In genomic region chr10:77627497-77627896, GRCm38 (mm10) we compare ENCODE assay signal across 8 mouse cellular contexts. TPM values are rescaled to one million over a fixed set of nuclear protein-coding genes. Genes with fewer than 3 reads are reported as not detected.
DNase-seq lines count a peak whose midpoint lies in the region; ATAC-seq and TF ChIP-seq lines count a peak whose summit lies in the region.

No protein-coding gene starts in this region.

- H3K9ac ChIP-seq in heart, embryonic 12.5 days = no peak overlapping the region
- H3K9ac ChIP-seq in kidney, postnatal 0 days (ENCODE audit: low read depth, low read length) = no peak overlapping the region
- H3K9ac ChIP-seq in liver, embryonic 13.5 days = no peak overlapping the region

- H3K27ac ChIP-seq in bone marrow, adult 2 months (ENCODE audit: control insufficient read depth, insufficient read depth, low read depth, low read length, poor library complexity) = no peak overlapping the region
- H3K27ac ChIP-seq in embryonic fibroblast, embryonic 13.5 days (ENCODE audit: insufficient read depth, low read length) = no peak overlapping the region
- no peak overlapping the region for H3K27ac ChIP-seq in heart, embryonic 12.5 days (ENCODE audit: poor library complexity, severe bottlenecking)
- H3K27ac ChIP-seq in kidney, postnatal 0 days = no peak overlapping the region
- no peak overlapping the region for H3K27ac ChIP-seq in liver, embryonic 13.5 days

- peaks cover 25% of the 10 kb centered on the region for H3K36me3 ChIP-seq in C2C12 (ENCODE audit: control insufficient read depth, insufficient read depth)
- peaks cover 16% of the 10 kb centered on the region for H3K36me3 ChIP-seq in heart, embryonic 12.5 days
- H3K36me3 ChIP-seq in kidney, postnatal 0 days (ENCODE audit: insufficient read depth, low read length) = peaks cover 7% of the 10 kb centered on the region
- H3K36me3 ChIP-seq in liver, embryonic 13.5 days = peaks cover 51% of the 10 kb centered on the region
- H3K36me3 ChIP-seq in splenic B cell, adult 2 months (ENCODE audit: control insufficient read depth, insufficient read depth, low read length, poor library complexity, severe bottlenecking) = peaks cover 5% of the 10 kb centered on the region; the same call in 1 of the 2 replicates

- H3K4me2 ChIP-seq in heart, embryonic 12.5 days = no peak overlapping the region
- H3K4me2 ChIP-seq in kidney, postnatal 0 days (ENCODE audit: low read length) = no peak overlapping the region
- no peak overlapping the region for H3K4me2 ChIP-seq in liver, embryonic 13.5 days

- H3ac ChIP-seq in C2C12 (ENCODE audit: control insufficient read depth, insufficient read length, low read depth) = no peak overlapping the region

- 35% methylated on average over 2 of the region's 2 CpGs for WGBS in bone marrow, adult 2 months
- 29% methylated on average over 2 of the region's 2 CpGs for WGBS in heart, embryonic 12.5 days
- 53% methylated on average over 2 of the region's 2 CpGs for WGBS in kidney, postnatal 0 days
- 25% methylated on average over 2 of the region's 2 CpGs for WGBS in liver, embryonic 13.5 days (ENCODE audit: insufficient replicate concordance)

- no peaks in the 10 kb centered on the region for H3K9me3 ChIP-seq in heart, embryonic 12.5 days (replicated peaks)
- no peaks in the 10 kb centered on the region for H3K9me3 ChIP-seq in kidney, postnatal 0 days (replicated peaks; ENCODE audit: low read length)
- no peaks in the 10 kb centered on the region for H3K9me3 ChIP-seq in liver, embryonic 13.5 days (replicated peaks)

- peak; percentile 80 for DNase-seq in kidney, postnatal 0 days (ENCODE audit: low spot score)
- DNase-seq in liver, embryonic 13.5 days = peak; percentile 61
- DNase-seq in natural killer cell, adult 2 months (ENCODE audit: low spot score in 2 of 2) = peak; percentile 78 to 84
- DNase-seq in splenic B cell, adult 2 months (ENCODE audit: low read depth, low spot score) = peak; percentile 92

- no peak overlapping the region for H3K4me3 ChIP-seq in C2C12 (ENCODE audit: insufficient read depth, poor library complexity, severe bottlenecking)
- H3K4me3 ChIP-seq in bone marrow, adult 2 months (replicated peaks; ENCODE audit: control insufficient read depth, low read depth, low read length) = no peak overlapping the region
- no peak overlapping the region for H3K4me3 ChIP-seq in embryonic fibroblast, embryonic 13.5 days (ENCODE audit: insufficient read depth, low read length)
- H3K4me3 ChIP-seq in heart, embryonic 12.5 days = no peak overlapping the region
- no peak overlapping the region for H3K4me3 ChIP-seq in kidney, postnatal 0 days (replicated peaks; ENCODE audit: low read depth, low read length)
- no peak overlapping the region for H3K4me3 ChIP-seq in liver, embryonic 13.5 days (replicated peaks)

- H3K79me3 ChIP-seq in C2C12 (ENCODE audit: low read depth) = peaks cover 72% of the 10 kb centered on the region

- peaks cover 10% of the 10 kb centered on the region for H3K4me1 ChIP-seq in bone marrow, adult 2 months (ENCODE audit: control insufficient read depth, insufficient read depth, low read length)
- H3K4me1 ChIP-seq in embryonic fibroblast, embryonic 13.5 days (ENCODE audit: control insufficient read depth, insufficient read depth, low read length) = peaks cover 24% of the 10 kb centered on the region
- H3K4me1 ChIP-seq in heart, embryonic 12.5 days (replicated peaks) = peaks cover 52% of the 10 kb centered on the region
- H3K4me1 ChIP-seq in kidney, postnatal 0 days (replicated peaks; ENCODE audit: insufficient read depth, low read length) = peaks cover 5% of the 10 kb centered on the region; the same call in 1 of the 2 replicates
- H3K4me1 ChIP-seq in liver, embryonic 13.5 days (replicated peaks) = peaks cover 47% of the 10 kb centered on the region

- TF ChIP-seq POLR2A in bone marrow, adult 2 months (IDR thresholded peaks at IDR 0.05; ENCODE audit: borderline replicate concordance, control insufficient read depth, low read depth, low read length) = no peak
- TF ChIP-seq POLR2A in embryonic fibroblast, embryonic 13.5 days (IDR thresholded peaks at IDR 0.05; ENCODE audit: low read depth, low read length) = no peak

- H3K79me2 ChIP-seq in C2C12 (ENCODE audit: control insufficient read depth, insufficient read depth) = peaks cover 91% of the 10 kb centered on the region

- peak; percentile 87 for TF ChIP-seq CTCF in C2C12 (IDR thresholded peaks at IDR 0.05; ENCODE audit: control insufficient read depth, insufficient read depth, insufficient read length)
- peak; percentile 100 for TF ChIP-seq CTCF in bone marrow, adult 2 months (IDR thresholded peaks at IDR 0.05; ENCODE audit: control insufficient read depth, insufficient read depth, low read length)
- TF ChIP-seq CTCF in embryonic fibroblast, embryonic 13.5 days (IDR thresholded peaks at IDR 0.05; ENCODE audit: borderline replicate concordance, insufficient read depth, low read length) = peak; percentile 98
- peak; percentile 95 for TF ChIP-seq CTCF in kidney, postnatal 0 days (IDR thresholded peaks at IDR 0.05; ENCODE audit: low read depth)

- H3K27me3 ChIP-seq in C2C12 (ENCODE audit: control insufficient read depth, insufficient read depth, insufficient read length) = no peaks in the 10 kb centered on the region
- no peaks in the 10 kb centered on the region for H3K27me3 ChIP-seq in heart, embryonic 12.5 days (replicated peaks)
- no peaks in the 10 kb centered on the region for H3K27me3 ChIP-seq in kidney, postnatal 0 days (ENCODE audit: insufficient read depth, low read length)
- no peaks in the 10 kb centered on the region for H3K27me3 ChIP-seq in liver, embryonic 13.5 days
- H3K27me3 ChIP-seq in splenic B cell, adult 2 months (ENCODE audit: control insufficient read depth, insufficient read depth, low read length, poor library complexity, severe bottlenecking) = no peaks in the 10 kb centered on the region

- peak; percentile 79 for ATAC-seq in heart, embryonic 12.5 days (ENCODE audit: insufficient number of reproducible peaks, low FRiP score)
- ATAC-seq in kidney, postnatal 0 days (replicated peaks; ENCODE audit: low FRiP score, low read depth) = peak; percentile 50
- ATAC-seq in liver, embryonic 13.5 days (ENCODE audit: low read depth) = peak; percentile 57

TF ChIP-seq in C2C12, 6 proteins besides CTCF, POLR2A, EP300 and RAD21 (continues in another document):
- TF ChIP-seq MYOG (IDR thresholded peaks at IDR 0.05; ENCODE audit: control insufficient read depth, extremely low read depth, insufficient read length) = no peak
- no peak for TF ChIP-seq MAX (IDR thresholded peaks at IDR 0.05)
- no peak for TF ChIP-seq FOSL1 (IDR thresholded peaks at IDR 0.05; ENCODE audit: insufficient read depth, low read length, poor library complexity, severe bottlenecking)
- TF ChIP-seq MYOD1 (IDR thresholded peaks at IDR 0.05; ENCODE audit: control insufficient read depth, insufficient read length, low read depth) = no peak
- TF ChIP-seq USF1 (IDR thresholded peaks at IDR 0.05; ENCODE audit: low read depth) = no peak

RNA-seq across cellular contexts. Expression of gene Ube2g2, which starts 5.4 kb away (rescaled TPM):
- 85.5 TPM for polyA plus RNA-seq in C2C12 (2012; fragmentation: generic; extraction: Trizol)
- 21.5 and 35.5 TPM in 2 replicates for polyA plus RNA-seq in bone marrow, adult 2 months (2011; ENCODE audit: insufficient read depth, insufficient read length, low replicate concordance, missing spikeins)
- 62.1 and 63.8 TPM in 2 replicates for polyA plus RNA-seq in embryonic fibroblast, embryonic 13.5 days (2011; ENCODE audit: insufficient read length, low read depth, missing spikeins)
- 69.5 and 72.8 TPM in 2 replicates for polyA plus RNA-seq in heart, embryonic 12.5 days (2016; fragmentation: Nextera tagmentation; extraction: Ambion mirVana)
- 51.4 and 53.5 TPM in 2 replicates for polyA plus RNA-seq in kidney, postnatal 0 days (2015; fragmentation: Nextera tagmentation; extraction: Ambion mirVana)
- polyA plus RNA-seq in liver, embryonic 13.5 days (2015; fragmentation: Nextera tagmentation; extraction: Ambion mirVana) = 47.2 and 50.1 TPM in 2 replicates

RNA-seq across cellular contexts. Expression of gene Gm49325, which starts 21.5 kb away (rescaled TPM):
- 5.1 TPM for polyA plus RNA-seq in C2C12 (2012; fragmentation: generic; extraction: Trizol)
- polyA plus RNA-seq in bone marrow, adult 2 months (2011; ENCODE audit: insufficient read depth, insufficient read length, low replicate concordance, missing spikeins) = not detected in 2 replicates
- polyA plus RNA-seq in embryonic fibroblast, embryonic 13.5 days (2011; ENCODE audit: insufficient read length, low read depth, missing spikeins) = 31.7 and 53.4 TPM in 2 replicates
- 14.5 TPM in 1 of 2 replicates, not detected in the other for polyA plus RNA-seq in heart, embryonic 12.5 days (2016; fragmentation: Nextera tagmentation; extraction: Ambion mirVana)
- 13.1 and 15.2 TPM in 2 replicates for polyA plus RNA-seq in kidney, postnatal 0 days (2015; fragmentation: Nextera tagmentation; extraction: Ambion mirVana)
- 1.1 and 5.3 TPM in 2 replicates for polyA plus RNA-seq in liver, embryonic 13.5 days (2015; fragmentation: Nextera tagmentation; extraction: Ambion mirVana)

RNA-seq across cellular contexts. Expression of gene Sumo3, which starts 21.6 kb away (rescaled TPM):
- 152 TPM for polyA plus RNA-seq in C2C12 (2012; fragmentation: generic; extraction: Trizol)
- polyA plus RNA-seq in bone marrow, adult 2 months (2011; ENCODE audit: insufficient read depth, insufficient read length, low replicate concordance, missing spikeins) = 69.9 and 76.0 TPM in 2 replicates
- 130 and 167 TPM in 2 replicates for polyA plus RNA-seq in embryonic fibroblast, embryonic 13.5 days (2011; ENCODE audit: insufficient read length, low read depth, missing spikeins)
- polyA plus RNA-seq in heart, embryonic 12.5 days (2016; fragmentation: Nextera tagmentation; extraction: Ambion mirVana) = 177 and 184 TPM in 2 replicates
- polyA plus RNA-seq in kidney, postnatal 0 days (2015; fragmentation: Nextera tagmentation; extraction: Ambion mirVana) = 313 and 335 TPM in 2 replicates
- polyA plus RNA-seq in liver, embryonic 13.5 days (2015; fragmentation: Nextera tagmentation; extraction: Ambion mirVana) = 118 and 127 TPM in 2 replicates

RNA-seq across cellular contexts. Expression of gene Pttg1ip, which starts 46.0 kb away (rescaled TPM):
- polyA plus RNA-seq in C2C12 (2012; fragmentation: generic; extraction: Trizol) = 96.1 TPM
- polyA plus RNA-seq in bone marrow, adult 2 months (2011; ENCODE audit: insufficient read depth, insufficient read length, low replicate concordance, missing spikeins) = 38.1 and 67.0 TPM in 2 replicates
- polyA plus RNA-seq in embryonic fibroblast, embryonic 13.5 days (2011; ENCODE audit: insufficient read length, low read depth, missing spikeins) = 138 and 151 TPM in 2 replicates
- polyA plus RNA-seq in heart, embryonic 12.5 days (2016; fragmentation: Nextera tagmentation; extraction: Ambion mirVana) = 103 and 104 TPM in 2 replicates
- 210 and 216 TPM in 2 replicates for polyA plus RNA-seq in kidney, postnatal 0 days (2015; fragmentation: Nextera tagmentation; extraction: Ambion mirVana)
- polyA plus RNA-seq in liver, embryonic 13.5 days (2015; fragmentation: Nextera tagmentation; extraction: Ambion mirVana) = 64.1 and 73.2 TPM in 2 replicates

RNA-seq across cellular contexts. Expression of gene Tspear, which starts 58.9 kb away (rescaled TPM):
- polyA plus RNA-seq in C2C12 (2012; fragmentation: generic; extraction: Trizol) = not detected
- not detected in 2 replicates for polyA plus RNA-seq in bone marrow, adult 2 months (2011; ENCODE audit: insufficient read depth, insufficient read length, low replicate concordance, missing spikeins)
- polyA plus RNA-seq in embryonic fibroblast, embryonic 13.5 days (2011; ENCODE audit: insufficient read length, low read depth, missing spikeins) = not detected in 2 replicates
- not detected in 2 replicates for polyA plus RNA-seq in heart, embryonic 12.5 days (2016; fragmentation: Nextera tagmentation; extraction: Ambion mirVana)
- polyA plus RNA-seq in kidney, postnatal 0 days (2015; fragmentation: Nextera tagmentation; extraction: Ambion mirVana) = 0.41 and 0.43 TPM in 2 replicates
- polyA plus RNA-seq in liver, embryonic 13.5 days (2015; fragmentation: Nextera tagmentation; extraction: Ambion mirVana) = 0.07 and 0.10 TPM in 2 replicates
